Mouse (Mus musculus) neural tube, embryonic 14.5 days (tissue): Measurements from ENCODE around the gene Glod4. TPM values are rescaled to one million over a fixed set of nuclear protein-coding genes. Genes with fewer than 3 reads are reported as not detected.
"Not testable (repeated sequence)": the region's sequence is repeated elsewhere in the genome, so short reads cannot be mapped to it uniquely, and the experiment has no call there.

Experiments used
- ATAC-seq: fragments of 200-750 bp; cut with Nextera tagmentation; 2 replicates; pipeline ENCODE4 v1.8.0; 2017; ENCODE audit warnings: low read depth, mild to moderate bottlenecking, moderate TSS enrichment, moderate library complexity
- H3K27ac ChIP-seq: fragments of 300-500 bp; sonication (generic); 2 replicates; pipeline ENCODE4 v1.5.1; 2014; ENCODE audit warnings: low read depth, mild to moderate bottlenecking, control low read depth, low read length, moderate library complexity, mixed read lengths
- H3K27me3 ChIP-seq: fragments of 300-500 bp; sonication (generic); 2 replicates; pipeline ENCODE4 v1.6.1; 2014; ENCODE audit warnings: low read length; ENCODE audit not compliant: control insufficient read depth, insufficient read depth
- H3K36me3 ChIP-seq: fragments of 300-500 bp; sonication (generic); 2 replicates; pipeline ENCODE4 v1.6.1; 2014; ENCODE audit warnings: low read length, mixed read lengths; ENCODE audit not compliant: control insufficient read depth, insufficient read depth
- H3K4me1 ChIP-seq: fragments of 300-500 bp; sonication (generic); 2 replicates; pipeline ENCODE4 v1.6.1; 2014; ENCODE audit warnings: low read length; ENCODE audit not compliant: control insufficient read depth, insufficient read depth
- H3K4me2 ChIP-seq: fragments of 300-500 bp; sonication (generic); 2 replicates; pipeline ENCODE4 v1.6.1; 2014; ENCODE audit warnings: mild to moderate bottlenecking, low read depth, low read length, control low read depth
- H3K4me3 ChIP-seq: fragments of 300-500 bp; sonication (generic); 2 replicates; pipeline ENCODE4 v1.5.1; 2014; ENCODE audit warnings: low read depth, low read length, control low read depth, mixed read lengths
- H3K9ac ChIP-seq: fragments of 300-500 bp; sonication (generic); replicated peaks from 2 replicates; pipeline ENCODE4 v1.6.1; 2014; ENCODE audit warnings: low read depth, mild to moderate bottlenecking, control low read depth, low read length, mixed read lengths
- H3K9me3 ChIP-seq: fragments of 300-500 bp; sonication (generic); 2 replicates; pipeline ENCODE4 v1.6.1; 2016; ENCODE audit warnings: low read length; ENCODE audit not compliant: control insufficient read depth
- WGBS: fragments of 180-500 bp; shearing (Covaris S2); extraction: QIAGEN DNeasy Blood & Tissue Kit; methylation state at CpG from one replicate; pipeline ENCODE4 v1.1.7; 2014; 5-methylcytosine and 5-hydroxymethylcytosine counted together
- polyA plus RNA-seq: library from polyadenylated mRNA; unstranded; fragments of >200 nt; fragmentation: Nextera tagmentation; extraction: Ambion mirVana; gene quantifications from 2 replicates; pipeline ENCODE4 v1.2.1, GENCODE M21; 2014

The Glod4 gene
- polyA plus RNA-seq, 1 experiment from 2014 or later: 126 TPM

- Histone ChIP-seq H3K9ac (peak within 1 kb of the TSS; percentile 82), H3K27ac (peak within 1 kb of the TSS; percentile 92), H3K4me1 (peaks cover 8% of the 10 kb centered on the region; the same call in 1 of the 2 replicates), H3K9me3 (no peaks in the 10 kb centered on the region), H3K4me2 (peak within 1 kb of the TSS; percentile 85), H3K4me3 (peak within 1 kb of the TSS; percentile 80), H3K36me3 (peaks cover 25% of the 10 kb centered on the region), H3K27me3 (no peaks in the 10 kb centered on the region)
- peak; percentile 99 for ATAC-seq
- WGBS: under 1% methylated on average over 28 of the region's 35 CpGs
Measured at GRCm38 (mm10) chr11:76217390-76217800, 26.1 kb downstream of the Glod4 start, which contains the start of the genes Dbil5 and Gemin4. Gene Dbil5 (plus strand): TSS chr11:76217608. Gene Gemin4 (minus strand): TSS chr11:76217664.

- WGBS: 3% methylated on average over 33 of the region's 33 CpGs
- Histone ChIP-seq H3K4me3 (peak overlapping the region; percentile 80), H3K4me2 (peak overlapping the region; percentile 85), H3K36me3 (peaks cover 23% of the 10 kb centered on the region), H3K9me3 (no peaks in the 10 kb centered on the region), H3K27me3 (no peaks in the 10 kb centered on the region), H3K27ac (peak overlapping the region; percentile 92), H3K4me1 (peaks cover 8% of the 10 kb centered on the region; the same call in 1 of the 2 replicates), H3K9ac (peak overlapping the region; percentile 82)
- peak; percentile 62 for ATAC-seq
Measured at GRCm38 (mm10) chr11:76216681-76217389, 26.7 kb downstream of the Glod4 start.

GRCm38 (mm10) chr11:76216049-76216540 is 27.4 kb downstream of the Glod4 start:
- Histone ChIP-seq H3K9ac (no peak overlapping the region), H3K4me1 (peaks cover 8% of the 10 kb centered on the region; the same call in 1 of the 2 replicates), H3K27me3 (no peaks in the 10 kb centered on the region), H3K27ac (no peak overlapping the region), H3K4me3 (no peak overlapping the region), H3K9me3 (no peaks in the 10 kb centered on the region), H3K36me3 (peaks cover 15% of the 10 kb centered on the region), H3K4me2 (peak overlapping the region; percentile 85; the same call in 1 of the 2 replicates)
- no peak for ATAC-seq
- WGBS: 95% methylated on average over 5 of the region's 5 CpGs

GRCm38 (mm10) chr11:76215011-76215410 is 28.5 kb downstream of the Glod4 start:
- no peak overlapping the region for H3K4me3 ChIP-seq
- 100% methylated on average over 2 of the region's 2 CpGs for WGBS
- H3K4me2 ChIP-seq: no peak overlapping the region
- peaks cover 8% of the 10 kb centered on the region; the same call in 1 of the 2 replicates for H3K4me1 ChIP-seq
- no peak for ATAC-seq
- H3K27ac ChIP-seq: no peak overlapping the region
- H3K9ac ChIP-seq: no peak overlapping the region
- H3K27me3 ChIP-seq: no peaks in the 10 kb centered on the region
- peaks cover 12% of the 10 kb centered on the region; the same call in 1 of the 2 replicates for H3K36me3 ChIP-seq
- H3K9me3 ChIP-seq: no peaks in the 10 kb centered on the region

GRCm38 (mm10) chr11:76213841-76214240 is 29.7 kb downstream of the Glod4 start:
- Histone ChIP-seq H3K4me2 (no peak overlapping the region), H3K27ac (no peak overlapping the region), H3K27me3 (no peaks in the 10 kb centered on the region), H3K4me1 (peaks cover 8% of the 10 kb centered on the region; the same call in 1 of the 2 replicates), H3K9me3 (no peaks in the 10 kb centered on the region), H3K9ac (no peak overlapping the region), H3K36me3 (peaks cover 14% of the 10 kb centered on the region), H3K4me3 (no peak overlapping the region)
- 20% methylated on average over 5 of the region's 5 CpGs for WGBS
- no peak for ATAC-seq

- H3K4me1 ChIP-seq, H3K27ac ChIP-seq, H3K4me2 ChIP-seq, H3K9ac ChIP-seq, H3K27me3 ChIP-seq, H3K4me3 ChIP-seq, H3K9me3 ChIP-seq, ATAC-seq: not testable (repeated sequence)
- WGBS: 92% methylated on average over 5 of the region's 6 CpGs
- H3K36me3 ChIP-seq: peaks cover 24% of the 10 kb centered on the region
Measured at GRCm38 (mm10) chr11:76211595-76211994, 31.9 kb downstream of the Glod4 start.

GRCm38 (mm10) chr11:76210228-76210985 is 33.1 kb downstream of the Glod4 start:
- ATAC-seq: no peak
- H3K27me3 ChIP-seq: no peaks in the 10 kb centered on the region
- no peak overlapping the region for H3K4me3 ChIP-seq
- 89% methylated on average over 13 of the region's 13 CpGs for WGBS
- no peaks in the 10 kb centered on the region for H3K9me3 ChIP-seq
- H3K36me3 ChIP-seq: peaks cover 24% of the 10 kb centered on the region
- no peak overlapping the region for H3K9ac ChIP-seq
- H3K4me2 ChIP-seq: no peak overlapping the region
- H3K4me1 ChIP-seq: no peaks in the 10 kb centered on the region
- H3K27ac ChIP-seq: no peak overlapping the region

GRCm38 (mm10) chr11:76206793-76207192 is 36.7 kb downstream of the Glod4 start:
- Histone ChIP-seq H3K9ac (no peak overlapping the region), H3K36me3 (peaks cover 12% of the 10 kb centered on the region), H3K4me2 (no peak overlapping the region), H3K27me3 (no peaks in the 10 kb centered on the region; the same call in 1 of the 2 replicates), H3K4me3 (no peak overlapping the region), H3K9me3 (no peaks in the 10 kb centered on the region), H3K4me1 (peaks cover 7% of the 10 kb centered on the region), H3K27ac (no peak overlapping the region)
- 93% methylated on average over 5 of the region's 5 CpGs for WGBS
- ATAC-seq: no peak
